7 mouse cellular contexts compared by ENCODE assay signal in genomic region chr8:123332262-123333090, GRCm38 (mm10). TPM values are rescaled to one million over a fixed set of nuclear protein-coding genes. Genes with fewer than 3 reads are reported as not detected.
DNase-seq lines count a peak whose midpoint lies in the region; ATAC-seq and TF ChIP-seq lines count a peak whose summit lies in the region.

Gene Spire2 (plus strand): TSS chr8:123332713.

- H3K27me3 ChIP-seq in intestine, postnatal 0 days (replicated peaks; ENCODE audit: control insufficient read depth, insufficient read depth, low read length): peaks cover 5% of the 10 kb centered on the region; the same call in 1 of the 2 replicates
- peaks cover 20% of the 10 kb centered on the region for H3K27me3 ChIP-seq in limb, embryonic 11.5 days (ENCODE audit: control insufficient read depth, insufficient read depth, low read length)
- no peaks in the 10 kb centered on the region for H3K27me3 ChIP-seq in midbrain, embryonic 14.5 days (ENCODE audit: control insufficient read depth, insufficient read depth, low read length)
- H3K27me3 ChIP-seq in spleen, adult 2 months (ENCODE audit: control insufficient read depth, insufficient read depth, low read length): peaks cover 8% of the 10 kb centered on the region

- H3K9me3 ChIP-seq in intestine, postnatal 0 days (ENCODE audit: control insufficient read depth): no peaks in the 10 kb centered on the region
- no peaks in the 10 kb centered on the region for H3K9me3 ChIP-seq in limb, embryonic 11.5 days (ENCODE audit: control insufficient read depth, low read length)
- no peaks in the 10 kb centered on the region for H3K9me3 ChIP-seq in midbrain, embryonic 14.5 days (ENCODE audit: control insufficient read depth, low read length)

- peak; percentile 89 for DNase-seq in adrenal gland, postnatal 10 days
- DNase-seq in embryo, embryonic 11 days: peak; percentile 94
- DNase-seq in gastrocnemius, postnatal 4 days (ENCODE audit: low spot score in 2 of 2): peak; percentile 56 to 70
- peak; percentile 87 for DNase-seq in limb, embryonic 11.5 days (ENCODE audit: low spot score)
- peak; percentile 96 for DNase-seq in midbrain, embryonic 14.5 days
- peak; percentile 28 to 73 for DNase-seq in spleen, adult 2 months (ENCODE audit: low read depth in 1 of 2, low spot score in 2 of 2)

- H3K4me3 ChIP-seq in intestine, postnatal 0 days (ENCODE audit: low read depth, low read length): peak within 1 kb of the TSS; percentile 52
- peak within 1 kb of the TSS; percentile 51 for H3K4me3 ChIP-seq in limb, embryonic 11.5 days (ENCODE audit: low read depth, low read length)
- peak within 1 kb of the TSS; percentile 94 for H3K4me3 ChIP-seq in midbrain, embryonic 14.5 days (replicated peaks; ENCODE audit: low read depth, low read length)
- peak within 1 kb of the TSS; percentile 52 for H3K4me3 ChIP-seq in spleen, adult 2 months (ENCODE audit: extremely low read depth, insufficient read depth, insufficient read length)

- peak within 1 kb of the TSS; percentile 86 for H3K4me2 ChIP-seq in intestine, postnatal 0 days (replicated peaks; ENCODE audit: low read depth)
- peak within 1 kb of the TSS; percentile 90 for H3K4me2 ChIP-seq in limb, embryonic 11.5 days (ENCODE audit: low read depth, severe bottlenecking)
- H3K4me2 ChIP-seq in midbrain, embryonic 14.5 days (ENCODE audit: low read length): peak within 1 kb of the TSS; percentile 73

- H3K27ac ChIP-seq in intestine, postnatal 0 days (ENCODE audit: low read depth, low read length): no peak within 1 kb of the TSS
- no peak within 1 kb of the TSS for H3K27ac ChIP-seq in limb, embryonic 11.5 days (replicated peaks; ENCODE audit: low read depth, low read length)
- H3K27ac ChIP-seq in midbrain, embryonic 14.5 days (replicated peaks; ENCODE audit: low read depth, low read length): peak within 1 kb of the TSS; percentile 94
- H3K27ac ChIP-seq in spleen, adult 2 months (ENCODE audit: insufficient read depth, low read length): no peak within 1 kb of the TSS

- TF ChIP-seq POLR2A in spleen, adult 2 months (IDR thresholded peaks at IDR 0.05; ENCODE audit: low read depth, low read length): no peak

- H3K36me3 ChIP-seq in intestine, postnatal 0 days (ENCODE audit: control insufficient read depth, insufficient read depth): no peaks in the 10 kb centered on the region
- no peaks in the 10 kb centered on the region for H3K36me3 ChIP-seq in limb, embryonic 11.5 days (ENCODE audit: control insufficient read depth, insufficient read depth, low read length)
- H3K36me3 ChIP-seq in midbrain, embryonic 14.5 days (ENCODE audit: control insufficient read depth, insufficient read depth, low read length): 0 out of 2 replicates have a peak, but pooled peaks cover 5% of the 10 kb centered on the region
- H3K36me3 ChIP-seq in spleen, adult 2 months (ENCODE audit: control insufficient read depth, insufficient read depth, low read length): no peaks in the 10 kb centered on the region

- no peaks in the 10 kb centered on the region for H3K4me1 ChIP-seq in intestine, postnatal 0 days (replicated peaks; ENCODE audit: control insufficient read depth, insufficient read depth, low read length)
- no peaks in the 10 kb centered on the region; the same call in 1 of the 2 replicates for H3K4me1 ChIP-seq in limb, embryonic 11.5 days (ENCODE audit: control insufficient read depth, insufficient read depth, low read length)
- H3K4me1 ChIP-seq in midbrain, embryonic 14.5 days (ENCODE audit: control insufficient read depth, insufficient read depth, low read length): peaks cover 19% of the 10 kb centered on the region
- peaks cover 10% of the 10 kb centered on the region for H3K4me1 ChIP-seq in spleen, adult 2 months (ENCODE audit: control insufficient read depth, insufficient read depth, insufficient read length)

- ATAC-seq in intestine, postnatal 0 days: peak; percentile 76
- peak; percentile 81 for ATAC-seq in limb, embryonic 11.5 days (ENCODE audit: insufficient number of reproducible peaks, low FRiP score, low TSS enrichment, low read depth)
- peak; percentile 90 for ATAC-seq in midbrain, embryonic 14.5 days (ENCODE audit: low FRiP score, low TSS enrichment)

- 0 out of 2 replicates have a peak within 1 kb of the TSS, but pooled peaks have one; percentile 7 for H3K9ac ChIP-seq in intestine, postnatal 0 days (ENCODE audit: low read depth, low read length)
- H3K9ac ChIP-seq in limb, embryonic 11.5 days (ENCODE audit: low read length): peak within 1 kb of the TSS; percentile 47
- peak within 1 kb of the TSS; percentile 96 for H3K9ac ChIP-seq in midbrain, embryonic 14.5 days (replicated peaks; ENCODE audit: low read length)

- TF ChIP-seq CTCF in intestine, postnatal 0 days (IDR thresholded peaks at IDR 0.05; ENCODE audit: low read depth): no peak
- TF ChIP-seq CTCF in spleen, adult 2 months (IDR thresholded peaks at IDR 0.05; ENCODE audit: extremely low read depth, insufficient read depth, insufficient read length, insufficient replicate concordance): no peak

- under 1% methylated on average over 57 of the region's 85 CpGs for WGBS in intestine, postnatal 0 days
- WGBS in limb, embryonic 11.5 days: under 1% methylated on average over 78 of the region's 85 CpGs
- under 1% methylated on average over 84 of the region's 85 CpGs for WGBS in midbrain, embryonic 14.5 days
- WGBS in spleen, adult 2 months: 2% methylated on average over 75 of the region's 85 CpGs

RNA-seq across cellular contexts. Expression of gene Spire2, which starts in this region (rescaled TPM):
- total RNA-seq in adrenal gland, postnatal 10 days (2021): 1 to 10 TPM; 2.0 to 2.5 TPM
- total RNA-seq in gastrocnemius, postnatal 4 days (2021): 1 to 10 TPM in 1 of 2 experiments, under 1 TPM in 1; 0.70 to 1.3 TPM
- polyA plus RNA-seq in intestine, postnatal 0 days (2015; fragmentation: Nextera tagmentation; extraction: Ambion mirVana): 1.8 and 2.5 TPM in 2 replicates
- polyA plus RNA-seq in limb, embryonic 11.5 days (2014; fragmentation: Nextera tagmentation; extraction: Ambion mirVana): 0.95 and 1.9 TPM in 2 replicates
- 32.8 and 36.0 TPM in 2 replicates for polyA plus RNA-seq in midbrain, embryonic 14.5 days (2014; fragmentation: Nextera tagmentation; extraction: Ambion mirVana)
- 0.88 and 1.1 TPM in 2 replicates for polyA plus RNA-seq in spleen, adult 2 months (2012; rRNA removed)

Comparison
In these comparisons a context has a peak if more than half of its experiments do, and no peak if none do; other contexts are left out.
1. H3K9ac ChIP-seq: peak in every context shown above with its lines; median percentile 96 in midbrain, embryonic 14.5 days; 47 in limb, embryonic 11.5 days; 7 in intestine, postnatal 0 days.